Mouse (Mus musculus) CH12.LX (cell line): ENCODE measurements at regions not wholly inside any gene's neighbourhood (a gene's known extent, or its start where the extent isn't known, plus 50 kb on each side); places are given as distances from the start of the nearest gene placed in this dataset.

ENCODE experiments used
- DNase-seq: peaks from one replicate; pipeline ENCODE4 v3.0.0-alpha.2; 2013; ENCODE audit errors: extremely low read depth
- H3K27ac ChIP-seq: 2 replicates; pipeline ENCODE4 v1.5.1; 2012; ENCODE audit warnings: low read depth, mild to moderate bottlenecking, control low read depth, moderate library complexity; ENCODE audit not compliant: insufficient read depth
- H3K27me3 ChIP-seq: replicated peaks from 2 replicates; pipeline ENCODE3; 2012; ENCODE audit warnings: inconsistent platforms
- H3K36me3 ChIP-seq, 2 experiments: replicated peaks in 1 of 2; 2 replicates each; pipeline versions ENCODE3 to v1.6.1; 2012; ENCODE audit warnings: inconsistent platforms in 1 of 2, low read length in 1 of 2, mild to moderate bottlenecking in 1 of 2, mixed read lengths in 1 of 2, moderate library complexity in 1 of 2; ENCODE audit not compliant: control insufficient read depth in 1 of 2, insufficient read depth in 1 of 2
- H3K4me1 ChIP-seq, 2 experiments: 2 replicates each; pipeline ENCODE4 v1.6.1; 2012; ENCODE audit warnings: inconsistent platforms in 1 of 2, moderate library complexity in 1 of 2; ENCODE audit not compliant: insufficient read depth in 2 of 2, control insufficient read depth in 1 of 2
- H3K4me2 ChIP-seq: 2 replicates; pipeline ENCODE4 v1.6.1; 2012; ENCODE audit warnings: low read depth, mild to moderate bottlenecking, control low read depth; ENCODE audit not compliant: poor library complexity, insufficient read depth, severe bottlenecking
- H3K4me3 ChIP-seq, 3 experiments: fragments of 150-350 bp in 1 of 3; sonication (generic) in 1 of 3; replicated peaks in 1 of 3; 2 replicates each; pipeline versions ENCODE3 to v1.5.1; 2011 to 2012; ENCODE audit warnings: low read depth in 2 of 3, low read length in 2 of 3, mild to moderate bottlenecking in 2 of 3, moderate library complexity in 2 of 3, control low read depth in 1 of 3, improper control_type of control experiment in 1 of 3, inconsistent platforms in 1 of 3, mixed read lengths in 1 of 3; ENCODE audit not compliant: poor library complexity in 1 of 3
- H3K79me2 ChIP-seq: replicated peaks from 2 replicates; pipeline ENCODE4 v1.6.1; 2012; ENCODE audit warnings: mild to moderate bottlenecking, moderate library complexity; ENCODE audit not compliant: control insufficient read depth, poor library complexity, insufficient read depth, severe bottlenecking; ENCODE audit errors: extremely low read depth
- H3K9ac ChIP-seq: 2 replicates; pipeline ENCODE4 v1.6.1; 2012; ENCODE audit warnings: low read depth, mild to moderate bottlenecking, control low read depth, moderate library complexity; ENCODE audit not compliant: insufficient read depth
- H3K9me3 ChIP-seq: replicated peaks from 2 replicates; pipeline ENCODE3; 2012; ENCODE audit warnings: low read length, inconsistent platforms, mixed read lengths
- CHD1 ChIP-seq: IDR thresholded peaks from 2 replicates; pipeline ENCODE4 v1.6.1; 2012; ENCODE audit warnings: low read depth, low read length, improper control_type of control experiment, inconsistent platforms
- ELF1 ChIP-seq: IDR thresholded peaks from 2 replicates; pipeline ENCODE4 v1.6.1; 2014; ENCODE audit warnings: low read depth, mild to moderate bottlenecking, inconsistent platforms, low read length, improper control_type of control experiment
- EP300 ChIP-seq: IDR thresholded peaks from 2 replicates; pipeline ENCODE4 v1.6.1; 2011; ENCODE audit warnings: low read length, improper control_type of control experiment
- JUN ChIP-seq: IDR thresholded peaks from 2 replicates; pipeline ENCODE4 v1.6.1; 2011; ENCODE audit warnings: low read depth, mild to moderate bottlenecking, low read length, improper control_type of control experiment, moderate library complexity; ENCODE audit not compliant: insufficient read depth
- KAT2A ChIP-seq: IDR thresholded peaks from 2 replicates; pipeline ENCODE4 v1.6.1; 2012; ENCODE audit warnings: low read length, improper control_type of control experiment, inconsistent platforms; ENCODE audit not compliant: insufficient replicate concordance
- MAFK ChIP-seq: IDR thresholded peaks from 2 replicates; pipeline ENCODE4 v1.6.1; 2011; ENCODE audit warnings: low read length, improper control_type of control experiment; ENCODE audit not compliant: insufficient replicate concordance
- MAX ChIP-seq: IDR thresholded peaks from 2 replicates; pipeline ENCODE4 v1.6.1; 2011; ENCODE audit warnings: low read length, improper control_type of control experiment
- MAZ ChIP-seq: IDR thresholded peaks from 2 replicates; pipeline ENCODE4 v1.6.1; 2012; ENCODE audit warnings: low read depth, mild to moderate bottlenecking, inconsistent platforms, low read length, improper control_type of control experiment, moderate library complexity
- MYC ChIP-seq: IDR thresholded peaks from 2 replicates; pipeline ENCODE4 v1.6.1; 2011; ENCODE audit warnings: low read depth, mild to moderate bottlenecking, improper control_type of control experiment, low read length
- NRF1 ChIP-seq: IDR thresholded peaks from 2 replicates; pipeline ENCODE4 v1.6.1; 2014; ENCODE audit warnings: low read depth, mild to moderate bottlenecking, inconsistent platforms, low read length, improper control_type of control experiment, moderate library complexity
- PAX5 ChIP-seq: IDR thresholded peaks from 2 replicates; pipeline ENCODE4 v1.6.1; 2012; ENCODE audit warnings: low read length, inconsistent platforms, mixed read lengths
- RCOR1 ChIP-seq: conservative IDR thresholded peaks from 2 replicates; pipeline ENCODE4 v1.6.1; 2012; ENCODE audit warnings: low read depth, mild to moderate bottlenecking, inconsistent platforms, low read length, improper control_type of control experiment
- SIN3A ChIP-seq: IDR thresholded peaks from 2 replicates; pipeline ENCODE4 v1.6.1; 2012; ENCODE audit warnings: low read length, improper control_type of control experiment, inconsistent platforms
- SMC3 ChIP-seq: IDR thresholded peaks from 2 replicates; pipeline ENCODE4 v1.6.1; 2011; ENCODE audit warnings: low read depth, low read length, improper control_type of control experiment
- UBTF ChIP-seq: IDR thresholded peaks from 2 replicates; pipeline ENCODE4 v1.6.1; 2012; ENCODE audit warnings: low read depth, mild to moderate bottlenecking, inconsistent platforms, low read length, improper control_type of control experiment, moderate library complexity
- USF1 ChIP-seq: IDR thresholded peaks from 2 replicates; pipeline ENCODE4 v1.6.1; 2014; ENCODE audit warnings: low read depth, mild to moderate bottlenecking, inconsistent platforms, low read length, improper control_type of control experiment
- ZC3H11A ChIP-seq: IDR thresholded peaks from 2 replicates; pipeline ENCODE4 v1.6.1; 2012; ENCODE audit warnings: low read depth, mild to moderate bottlenecking, inconsistent platforms, low read length, improper control_type of control experiment
- ZMIZ1 ChIP-seq: IDR thresholded peaks from 2 replicates; pipeline ENCODE4 v1.6.1; 2012; ENCODE audit warnings: low read depth, mild to moderate bottlenecking, inconsistent platforms, low read length, improper control_type of control experiment
- dilution Hi-C: fragments of 300-500 bp; cut with MboI; formaldehyde crosslinking; loops from 2 replicates; pipeline ENCODE4 v1.14.3; 2020; ENCODE audit warnings: low sequenced_read_pairs; ENCODE audit not compliant: extremely low pct_unique_long_range_greater_than_20kb, extremely low pct_ligation_motif_present
- in situ Hi-C: fragments of 300-500 bp; cut with MboI; formaldehyde crosslinking; loops from 3 replicates; pipeline ENCODE4 v1.14.3; 2019; ENCODE audit warnings: low sequenced_read_pairs, low pct_ligation_motif_present, low pct_unique_long_range_greater_than_20kb, mixed read lengths

- Histone ChIP-seq H3K9me3 (peaks cover 4% of the 10 kb centered on the region), H3K79me2 (no peaks in the 10 kb centered on the region), H3K4me2 (no peak overlapping the region), H3K27me3 (no peaks in the 10 kb centered on the region), H3K4me3 (no peak overlapping the region), H3K9ac (no peak overlapping the region), H3K36me3 (no peaks in the 10 kb centered on the region), H3K27ac (no peak overlapping the region), H3K4me1 (peaks cover 0 to 13% of the 10 kb centered on the region in 2 experiments; a peak in 2 of 4 replicates)
- DNase-seq = no peak
- in situ Hi-C loops (no loop called here), dilution Hi-C loops (no loop called here)
- TF ChIP-seq MAFK (no peak), ZC3H11A (no peak), USF1 (no peak), EP300 (no peak), JUN (no peak), UBTF (no peak), SMC3 (no peak)
Observed at GRCm38 (mm10) chr6:94953658-94954057, 163.4 kb upstream of the Kbtbd8 start.

- Histone ChIP-seq H3K27me3 (no peaks in the 10 kb centered on the region), H3K79me2 (no peaks in the 10 kb centered on the region), H3K4me2 (no peak overlapping the region), H3K4me1 (peaks cover 0 to 6% of the 10 kb centered on the region in 2 experiments; a peak in 2 of 4 replicates), H3K36me3 (no peaks in the 10 kb centered on the region), H3K9me3 (peaks cover 4% of the 10 kb centered on the region), H3K9ac (no peak overlapping the region), H3K4me3 (no peak overlapping the region), H3K27ac (no peak overlapping the region)
- in situ Hi-C loops = no loop called here
- no peak for DNase-seq
- dilution Hi-C loops = no loop called here
- no peak for TF ChIP-seq ZMIZ1
- no peak for TF ChIP-seq RCOR1
- TF ChIP-seq MAZ = no peak
- TF ChIP-seq ELF1 = no peak
- TF ChIP-seq JUN = no peak
- TF ChIP-seq PAX5 = no peak
Observed at GRCm38 (mm10) chr6:94951971-94952768, 164.9 kb upstream of the Kbtbd8 start.

- Histone ChIP-seq H3K79me2 (no peaks in the 10 kb centered on the region), H3K9me3 (peaks cover 4% of the 10 kb centered on the region), H3K4me1 (peaks cover 0 to 5% of the 10 kb centered on the region in 2 experiments; a peak in 2 of 4 replicates), H3K9ac (no peak overlapping the region), H3K27ac (no peak overlapping the region), H3K4me3 (no peak overlapping the region), H3K36me3 (no peaks in the 10 kb centered on the region), H3K27me3 (no peaks in the 10 kb centered on the region), H3K4me2 (no peak overlapping the region)
- TF ChIP-seq RCOR1 (no peak), NRF1 (no peak), KAT2A (no peak), SIN3A (no peak), MAX (no peak), MYC (no peak), CHD1 (no peak), USF1 (no peak)
- in situ Hi-C loops = no loop called here
- dilution Hi-C loops = no loop called here
- DNase-seq = no peak
Observed at GRCm38 (mm10) chr6:94950944-94951343, 166.1 kb upstream of the Kbtbd8 start.
